Mouse (Mus musculus) hindbrain, embryonic 10.5 days (tissue): ENCODE data around the gene Vps26b. TPM values are rescaled to one million over a fixed set of nuclear protein-coding genes. Genes with fewer than 3 reads are reported as not detected.

ENCODE experiments used
- DNase-seq: peaks from one replicate; pipeline ENCODE4 v3.0.0-alpha.2; 2017; ENCODE audit warnings: low spot score
- H3K27ac ChIP-seq: fragments of 300-500 bp; sonication (generic); 2 replicates; pipeline ENCODE4 v1.5.1; 2016; ENCODE audit warnings: mild to moderate bottlenecking, moderate library complexity
- H3K27me3 ChIP-seq: fragments of 300-500 bp; sonication (generic); 2 replicates; pipeline ENCODE4 v1.6.1; 2016; ENCODE audit warnings: mild to moderate bottlenecking; ENCODE audit not compliant: poor library complexity, insufficient read depth, severe bottlenecking
- H3K36me3 ChIP-seq: fragments of 300-500 bp; sonication (generic); 2 replicates; pipeline ENCODE4 v1.6.1; 2016; ENCODE audit warnings: mild to moderate bottlenecking, moderate library complexity
- H3K4me1 ChIP-seq: fragments of 300-500 bp; sonication (generic); replicated peaks from 2 replicates; pipeline ENCODE4 v1.6.1; 2016; ENCODE audit warnings: mild to moderate bottlenecking
- H3K4me3 ChIP-seq: fragments of 300-500 bp; sonication (generic); 2 replicates; pipeline ENCODE4 v1.5.1; 2016; ENCODE audit warnings: mild to moderate bottlenecking, moderate library complexity
- H3K9me3 ChIP-seq: fragments of 300-500 bp; sonication (generic); 2 replicates; pipeline ENCODE4 v1.6.1; 2016; ENCODE audit warnings: mild to moderate bottlenecking, moderate library complexity
- WGBS: fragments of 180-500 bp; shearing (Covaris S2); methylation state at CpG from one replicate; pipeline ENCODE4 v1.1.7; 2016; 5-methylcytosine and 5-hydroxymethylcytosine counted together
- polyA plus RNA-seq: library from polyadenylated mRNA; unstranded; fragments of >200 nt; fragmentation: Nextera tagmentation; extraction: Ambion mirVana; gene quantifications from 2 replicates; pipeline ENCODE4 v1.2.1, GENCODE M21; 2016

Vps26b gene
- polyA plus RNA-seq, 1 experiment from 2014 or later, result 44.4 TPM

- Histone ChIP-seq H3K4me3 (no peak overlapping the region), H3K27ac (no peak overlapping the region), H3K27me3 (no peaks in the 10 kb centered on the region), H3K4me1 (no peaks in the 10 kb centered on the region), H3K9me3 (no peaks in the 10 kb centered on the region), H3K36me3 (peaks cover 72% of the 10 kb centered on the region)
- DNase-seq, result no peak
- WGBS, result 93% methylated on average over 6 of the region's 6 CpGs
Measured at GRCm38 (mm10) chr9:26985668-26986277, 44.1 kb downstream of the Vps26b start.

- DNase-seq, result no peak
- Histone ChIP-seq H3K4me1 (no peaks in the 10 kb centered on the region), H3K27ac (no peak overlapping the region), H3K36me3 (peaks cover 71% of the 10 kb centered on the region), H3K9me3 (no peaks in the 10 kb centered on the region), H3K4me3 (no peak overlapping the region), H3K27me3 (no peaks in the 10 kb centered on the region)
- WGBS, result 90% methylated on average over 2 of the region's 2 CpGs
Measured at GRCm38 (mm10) chr9:26985090-26985613, 44.7 kb downstream of the Vps26b start.

GRCm38 (mm10) chr9:26978776-26979175, 51.1 kb downstream of the Vps26b start:
- Histone ChIP-seq H3K4me3 (no peak overlapping the region), H3K27me3 (no peaks in the 10 kb centered on the region), H3K27ac (no peak overlapping the region), H3K4me1 (no peaks in the 10 kb centered on the region), H3K9me3 (no peaks in the 10 kb centered on the region), H3K36me3 (peaks cover 72% of the 10 kb centered on the region)
- DNase-seq, result no peak
- WGBS, result 91% methylated on average over 3 of the region's 3 CpGs

GRCm38 (mm10) chr9:26977754-26978153, 52.1 kb downstream of the Vps26b start:
- DNase-seq, result no peak
- WGBS, result 89% methylated on average over 9 of the region's 9 CpGs
- Histone ChIP-seq H3K36me3 (peaks cover 75% of the 10 kb centered on the region), H3K27me3 (no peaks in the 10 kb centered on the region), H3K27ac (no peak overlapping the region), H3K9me3 (no peaks in the 10 kb centered on the region), H3K4me1 (no peaks in the 10 kb centered on the region), H3K4me3 (no peak overlapping the region)

Other genes starting within 250 kb of the Vps26b start
- gene Glb1l2, start 223.6 kb downstream of the Vps26b start, polyA plus RNA-seq, result 4.2 and 5.9 TPM in 2 replicates
- not detected in 2 replicates for gene Glb1l3, start 169.2 kb downstream of the Vps26b start, polyA plus RNA-seq
- 0.12 TPM in 1 of 2 replicates, not detected in the other for gene Gm1110, start 107.0 kb downstream of the Vps26b start, polyA plus RNA-seq
- gene Acad8, start 30.5 kb downstream of the Vps26b start, polyA plus RNA-seq, result 38.6 and 42.3 TPM in 2 replicates
- gene Thyn1, start 30.4 kb downstream of the Vps26b start, polyA plus RNA-seq, result 167 and 171 TPM in 2 replicates
- 28.8 and 36.5 TPM in 2 replicates for gene Ncapd3, start 110 bp upstream of the Vps26b start, polyA plus RNA-seq
- gene Jam3, start 125.4 kb upstream of the Vps26b start, polyA plus RNA-seq, result 133 TPM in 2 replicates